Mouse (Mus musculus) neutrophil, adult 5-6 weeks (primary cell): ENCODE data around the gene Tnrc18. TPM values are rescaled to one million over a fixed set of nuclear protein-coding genes. Genes with fewer than 3 reads are reported as not detected.

Experiments used
- ATAC-seq: fragments of 151-379, 151-347 bp; 2 replicates; pipeline ENCODE4 v1.8.0; 2017; ENCODE audit warnings: mild to moderate bottlenecking, moderate TSS enrichment; ENCODE audit not compliant: insufficient number of reproducible peaks, poor library complexity, low FRiP score, severe bottlenecking; ENCODE audit errors: extremely low read depth
- total RNA-seq: library from RNA; stranded (forward); fragments of 200-1000 nt; gene quantifications from 2 replicates; pipeline ENCODE4 v1.2.3, GENCODE M21; 2017

Tnrc18 gene
- total RNA-seq, 1 experiment from 2014 or later: 57.5 TPM

DNA sequence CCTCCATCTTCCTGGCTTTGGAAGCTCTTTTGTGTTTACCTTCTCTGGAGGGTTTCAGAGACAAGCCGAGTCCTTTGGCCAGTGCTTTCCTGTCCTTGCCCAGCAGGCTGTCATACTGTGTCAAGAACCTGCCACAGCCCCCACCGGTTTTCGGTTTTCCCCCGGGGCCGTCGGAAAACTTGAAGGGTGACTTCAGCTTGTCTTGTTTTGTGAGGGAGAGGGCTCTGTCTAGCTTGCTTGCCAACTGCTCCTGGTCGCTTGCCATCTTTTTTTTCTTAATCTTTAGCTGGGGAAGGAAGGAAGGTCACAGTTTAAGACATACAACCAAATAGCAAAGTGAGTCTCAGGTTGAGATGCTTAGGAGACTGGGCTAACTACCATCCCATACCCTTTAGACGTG lies 57.7 kb downstream of the Tnrc18 start:
- ATAC-seq: no peak

DNA sequence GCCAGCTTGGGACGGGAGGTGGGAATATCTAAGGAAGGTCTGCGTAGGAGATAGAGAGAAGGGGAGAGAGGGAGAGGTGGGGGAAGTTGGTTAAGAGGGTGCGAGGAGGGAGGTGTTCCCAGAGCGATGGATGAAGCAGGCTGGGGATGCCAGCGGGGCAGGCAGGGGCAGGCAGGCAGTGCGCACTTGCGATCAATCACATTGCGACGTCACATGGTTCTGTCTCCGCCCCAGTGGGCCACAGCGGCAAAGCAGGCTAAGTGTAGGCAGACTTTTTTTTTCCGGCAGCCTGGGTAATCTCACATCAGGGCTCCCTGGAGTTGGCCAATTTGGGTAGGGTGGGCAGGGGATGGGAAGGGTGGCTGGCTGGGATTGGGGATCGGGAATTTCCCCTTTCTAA lies 65.2 kb downstream of the Tnrc18 start:
- no peak for ATAC-seq

DNA sequence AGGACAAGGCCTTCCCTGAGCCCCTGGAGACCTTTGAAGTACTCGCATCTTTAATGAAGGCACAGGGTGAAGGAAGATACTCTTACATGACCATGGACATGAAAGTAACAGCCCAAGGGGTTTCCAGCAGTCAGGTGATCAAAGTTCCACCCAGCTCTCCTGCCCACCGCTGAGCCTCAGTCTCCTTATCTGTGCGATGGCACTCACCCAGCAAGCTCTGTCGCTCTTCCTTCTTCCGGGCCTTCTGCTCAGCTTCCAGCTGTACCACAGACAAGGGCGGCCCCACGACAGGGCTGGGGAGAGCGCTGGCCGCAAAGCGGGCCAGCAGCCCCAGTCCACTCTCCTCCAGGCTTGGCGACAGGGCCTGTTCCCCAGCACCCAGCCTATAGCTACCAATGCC lies 67.3 kb downstream of the Tnrc18 start:
- no peak for ATAC-seq

DNA sequence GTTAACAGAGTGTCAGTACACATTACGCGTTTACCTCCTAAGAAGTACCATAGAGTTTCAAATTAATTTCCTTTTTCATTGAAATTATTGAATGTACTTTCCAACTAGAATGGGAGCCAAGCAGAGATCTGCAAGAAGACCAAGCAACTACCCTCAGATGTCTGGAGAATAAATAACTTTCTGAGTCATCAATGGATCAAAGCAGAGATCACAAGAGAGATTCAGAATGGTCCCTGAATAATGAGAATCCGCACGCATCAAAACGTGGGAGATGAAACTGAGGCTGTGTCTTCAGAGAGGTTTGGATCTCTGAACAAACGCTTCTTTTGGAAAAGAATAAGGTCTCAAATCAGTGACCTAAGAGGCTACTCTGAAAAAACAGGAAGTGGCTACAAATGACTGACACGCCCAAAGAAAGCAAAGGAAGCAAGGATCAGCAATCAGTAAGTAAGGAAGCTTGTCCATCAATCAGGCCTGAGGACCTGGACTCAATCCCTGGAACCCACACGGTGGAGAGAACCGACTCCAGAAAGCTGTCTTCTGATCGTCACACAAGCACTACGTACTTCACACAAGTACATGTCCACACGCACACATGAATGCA lies 70.3 kb downstream of the Tnrc18 start:
- ATAC-seq: no peak

DNA sequence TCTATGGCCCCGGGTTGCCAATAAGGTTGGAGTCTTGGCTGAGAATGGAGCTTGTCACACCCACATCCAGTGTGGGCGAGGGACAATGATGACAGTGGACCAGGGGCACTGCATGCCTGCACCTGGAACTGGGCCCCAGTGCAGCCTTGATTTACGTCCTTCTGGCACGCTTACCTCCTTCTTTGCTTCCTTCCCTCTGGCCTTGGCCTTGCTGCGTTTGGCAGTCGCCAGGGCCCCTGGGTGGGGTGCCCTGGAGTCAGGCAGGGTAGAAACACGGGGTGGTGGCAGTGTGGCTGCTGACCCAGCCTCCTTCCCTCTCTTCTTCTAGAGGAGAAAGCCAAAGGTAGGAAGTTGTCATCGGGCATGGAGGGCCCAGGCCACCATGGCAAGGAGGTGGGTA lies 77.5 kb downstream of the Tnrc18 start:
- no peak for ATAC-seq

DNA sequence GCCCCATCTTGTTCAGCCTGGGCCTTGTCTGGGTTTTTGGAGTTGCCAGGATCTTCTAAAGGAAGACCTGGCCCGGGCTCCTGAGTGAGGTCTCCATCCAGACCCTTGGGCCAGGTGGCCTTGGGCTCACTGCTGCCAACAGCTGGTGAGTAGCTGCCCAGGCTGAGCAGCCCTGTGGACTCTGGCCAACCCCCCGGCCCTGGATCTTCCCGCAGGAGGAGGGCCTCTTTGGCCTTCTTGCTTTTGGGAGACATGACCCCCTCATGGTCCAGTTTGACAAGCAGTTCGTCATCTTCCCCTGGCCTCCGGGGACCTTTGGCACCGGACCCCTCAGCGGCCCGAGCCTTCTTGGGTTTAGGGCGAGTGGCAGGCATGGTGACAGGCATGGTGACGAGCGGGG lies 85.5 kb downstream of the Tnrc18 start:
- ATAC-seq: no peak

DNA sequence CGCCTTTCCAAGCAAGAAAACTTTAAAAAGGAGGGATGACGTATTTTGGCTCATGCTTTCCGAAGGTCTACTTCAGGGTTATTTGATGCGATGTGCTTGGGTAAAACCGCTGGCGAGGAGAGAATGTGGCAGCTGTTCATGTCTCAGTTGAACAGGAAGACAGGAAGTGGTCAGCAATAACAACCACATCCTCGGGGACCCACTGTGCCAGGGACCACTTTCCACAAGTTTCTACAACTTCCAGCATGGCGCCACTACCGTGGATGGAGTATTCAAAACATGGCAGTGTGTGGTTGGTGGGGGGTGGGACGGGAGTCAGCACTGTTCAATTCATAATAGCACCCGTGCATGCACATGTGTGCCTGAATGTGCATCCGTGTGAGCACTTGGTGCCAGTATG lies 87.2 kb downstream of the Tnrc18 start:
- ATAC-seq: no peak

DNA sequence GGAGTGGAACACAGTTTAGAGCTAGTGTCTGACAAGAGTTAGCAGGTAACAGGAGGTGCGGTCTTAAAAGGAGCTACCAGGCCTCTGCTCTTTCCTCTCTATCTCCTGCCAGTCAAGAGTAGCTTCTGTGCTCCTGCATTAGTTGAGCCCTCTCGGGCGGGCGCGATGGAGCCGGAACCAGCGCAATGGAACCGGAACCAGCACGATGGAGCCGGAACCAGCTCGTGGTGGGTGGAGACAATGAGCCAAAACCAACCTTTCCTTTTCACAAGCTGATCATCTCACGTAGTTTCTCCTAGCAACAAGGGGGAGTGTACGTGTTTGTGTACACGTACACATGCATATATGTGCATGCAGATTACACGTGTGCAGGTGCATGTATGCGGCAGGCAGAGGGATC lies 89.2 kb downstream of the Tnrc18 start:
- ATAC-seq: no peak

DNA sequence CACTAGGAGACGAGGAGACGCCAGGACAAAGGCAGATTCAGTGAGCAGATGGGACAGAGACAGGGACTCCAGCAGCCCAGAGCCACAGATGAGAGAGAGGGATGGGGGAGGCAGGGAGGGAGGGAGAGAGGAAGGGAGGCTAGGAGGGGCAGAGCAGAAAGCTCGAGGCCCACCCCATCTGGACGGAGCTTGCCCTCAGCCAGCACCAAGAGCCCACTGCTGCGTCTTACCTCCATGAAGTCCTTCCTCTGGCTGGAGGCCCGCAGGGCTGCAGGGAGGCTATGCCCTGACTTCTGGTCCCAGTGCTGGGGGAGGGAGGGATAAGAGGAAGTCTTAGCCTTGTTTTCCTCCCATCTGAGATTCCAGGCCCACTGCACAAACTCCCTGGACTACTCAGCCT lies 90.7 kb downstream of the Tnrc18 start:
- no peak for ATAC-seq

DNA sequence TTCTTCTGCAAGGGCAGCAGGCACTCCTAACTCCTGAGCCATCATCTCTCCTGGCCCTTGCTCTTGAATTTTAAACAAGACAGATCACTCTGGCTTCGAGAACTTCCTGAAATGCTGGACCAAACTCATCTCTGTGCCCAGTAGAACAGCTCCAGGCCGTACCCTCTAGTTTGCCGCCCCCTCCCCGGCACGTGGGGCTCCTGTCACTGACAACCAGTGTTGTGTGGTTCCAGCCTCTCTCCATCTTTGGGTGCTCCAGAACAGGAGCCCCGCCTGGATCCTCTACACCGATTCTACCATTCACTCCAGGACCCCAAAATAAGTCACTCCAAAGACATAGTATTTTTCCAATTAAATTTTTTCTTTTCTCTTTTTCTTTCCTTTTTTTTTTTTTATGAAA lies 93.2 kb downstream of the Tnrc18 start:
- no peak for ATAC-seq

DNA sequence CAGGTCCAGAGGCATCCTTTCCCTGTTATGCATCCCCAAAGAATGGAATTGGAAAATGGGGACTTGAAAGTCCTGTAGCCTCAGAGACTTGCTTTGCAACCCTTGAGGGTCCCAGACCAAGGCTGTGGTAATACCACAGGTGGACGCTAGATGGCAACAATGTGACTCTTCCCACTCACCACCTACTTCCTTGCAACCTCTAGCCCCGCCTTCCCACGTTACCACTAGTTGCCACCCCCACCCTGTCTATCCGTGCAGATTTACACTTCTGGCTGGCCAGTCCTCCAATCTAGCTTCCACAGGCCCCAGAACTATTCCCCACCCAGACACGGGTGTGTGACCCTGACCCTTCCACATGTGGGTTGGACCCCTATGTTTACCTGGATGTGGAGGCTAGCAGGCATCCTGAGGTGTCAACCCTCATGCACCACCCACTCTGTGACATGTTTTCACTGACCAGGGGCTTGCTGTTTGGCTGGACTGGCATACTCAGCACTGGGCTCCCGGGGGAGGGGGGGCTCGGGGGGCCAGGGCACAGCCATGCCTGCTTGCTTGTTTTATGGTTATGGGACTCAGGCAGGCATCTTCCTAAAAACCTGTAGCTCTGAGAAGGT lies 93.8 kb downstream of the Tnrc18 start:
- peak; percentile 70 for ATAC-seq

DNA sequence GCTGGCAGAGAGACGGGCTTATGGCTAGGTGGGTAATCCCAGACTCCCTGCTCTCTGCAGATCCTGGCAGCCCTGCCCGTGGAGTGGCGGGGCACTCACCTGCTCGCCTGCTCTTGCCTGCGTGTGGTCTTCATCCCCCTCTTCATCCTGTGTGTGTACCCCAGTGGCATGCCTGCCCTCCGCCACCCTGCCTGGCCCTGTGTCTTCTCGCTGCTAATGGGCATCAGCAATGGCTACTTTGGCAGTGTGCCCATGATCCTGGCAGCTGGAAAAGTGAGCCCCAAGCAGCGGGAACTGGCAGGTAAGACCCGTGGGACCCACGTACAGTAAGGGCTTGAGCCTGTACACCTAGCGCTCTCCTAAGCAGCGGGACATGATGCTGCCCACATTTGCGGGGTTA lies 97.6 kb downstream of the Tnrc18 start:
- no peak for ATAC-seq

DNA sequence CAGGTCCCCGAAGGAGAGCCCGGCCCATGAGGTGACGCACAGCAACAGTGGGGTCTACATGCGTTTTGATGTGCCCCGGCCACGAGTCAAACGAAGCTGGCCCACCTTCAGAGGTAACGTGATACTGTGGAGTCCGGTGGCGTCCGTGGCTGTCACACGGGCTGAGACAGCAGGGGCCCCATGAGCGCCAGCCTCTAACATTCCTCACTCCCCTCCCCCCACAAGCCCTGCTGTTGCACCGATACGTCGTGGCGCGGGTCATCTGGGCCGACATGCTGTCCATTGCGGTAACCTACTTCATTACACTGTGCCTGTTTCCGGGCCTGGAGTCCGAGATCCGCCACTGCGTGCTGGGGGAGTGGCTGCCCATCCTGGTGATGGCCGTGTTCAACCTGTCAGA lies 99.0 kb downstream of the Tnrc18 start:
- no peak for ATAC-seq

DNA sequence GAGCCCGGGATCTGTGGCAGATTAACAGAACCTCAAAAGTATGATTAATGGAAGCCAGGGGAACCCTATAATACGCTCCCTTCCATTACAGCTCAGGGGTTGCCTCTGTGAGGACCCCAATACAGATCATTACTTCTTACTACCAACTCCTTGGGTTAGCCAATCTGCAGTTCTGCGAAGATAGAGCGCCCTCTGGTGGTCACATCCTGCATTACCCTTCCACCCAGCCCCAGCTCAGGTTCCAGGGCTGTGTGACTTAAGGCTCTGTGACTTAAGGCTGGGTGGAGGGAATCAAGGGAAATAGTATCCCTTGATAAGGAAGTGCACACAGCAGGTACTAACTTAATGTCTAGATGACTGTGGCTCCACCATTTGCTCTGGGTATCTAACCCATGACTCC lies 99.4 kb downstream of the Tnrc18 start:
- ATAC-seq: peak; percentile 24; the same call in 1 of the 2 replicates

DNA sequence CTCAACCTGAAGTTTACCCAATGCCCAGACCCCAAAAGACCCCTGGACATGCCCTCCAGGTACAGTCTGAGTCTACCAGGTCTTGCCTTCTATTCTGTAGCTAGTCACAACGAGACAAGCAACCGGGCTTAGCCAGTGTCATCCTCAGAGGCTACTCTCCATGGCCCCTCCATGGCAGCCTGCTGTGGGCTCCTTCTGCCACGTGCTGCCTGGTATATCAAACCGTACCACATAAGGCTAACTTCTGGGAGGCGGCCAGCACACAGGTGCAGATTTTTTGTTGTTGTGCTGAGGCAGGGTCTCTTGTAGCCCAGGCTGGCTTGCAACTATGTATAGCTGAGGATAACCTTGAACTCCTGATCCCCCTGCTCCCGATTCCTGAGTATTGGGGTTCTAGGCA lies 101.4 kb downstream of the Tnrc18 start:
- no peak for ATAC-seq

DNA sequence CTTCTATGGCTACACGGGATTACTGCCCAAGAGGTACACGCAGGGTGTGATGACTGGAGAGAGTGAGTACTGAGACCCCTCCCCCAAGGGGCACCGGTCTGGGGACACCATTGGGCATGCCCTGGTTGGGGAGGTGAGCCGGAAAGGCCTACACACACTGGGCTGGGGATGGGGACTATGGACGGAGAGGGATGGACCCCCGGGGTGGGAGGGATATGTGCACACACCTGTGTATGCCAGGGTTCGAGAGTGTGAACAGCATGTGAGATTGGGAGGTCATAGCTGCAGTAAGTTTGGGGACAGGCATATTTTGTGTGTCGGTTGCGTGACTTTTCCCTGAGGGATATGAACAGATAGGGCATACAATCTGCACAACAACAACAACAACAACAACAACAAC lies 102.4 kb downstream of the Tnrc18 start:
- no peak for ATAC-seq

DNA sequence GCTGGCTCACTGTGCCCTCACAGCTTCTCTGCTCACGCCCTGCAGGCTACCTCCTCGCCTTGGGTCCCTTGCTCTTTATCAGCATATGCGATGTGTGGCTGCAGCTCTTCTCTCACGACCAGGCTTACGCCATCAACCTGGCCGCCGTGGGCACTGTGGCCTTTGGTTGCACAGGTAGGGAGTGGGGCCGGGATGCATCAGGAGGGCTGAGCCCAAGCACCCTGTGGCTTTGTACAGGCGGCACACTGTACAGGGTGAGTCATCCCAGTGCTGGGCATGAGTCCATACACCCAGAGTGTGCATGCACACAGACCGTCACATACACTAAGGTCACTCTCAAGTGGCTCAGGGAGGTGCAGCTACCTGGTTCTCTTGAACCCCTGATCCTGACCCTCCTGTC lies 103.5 kb downstream of the Tnrc18 start:
- ATAC-seq: no peak

DNA sequence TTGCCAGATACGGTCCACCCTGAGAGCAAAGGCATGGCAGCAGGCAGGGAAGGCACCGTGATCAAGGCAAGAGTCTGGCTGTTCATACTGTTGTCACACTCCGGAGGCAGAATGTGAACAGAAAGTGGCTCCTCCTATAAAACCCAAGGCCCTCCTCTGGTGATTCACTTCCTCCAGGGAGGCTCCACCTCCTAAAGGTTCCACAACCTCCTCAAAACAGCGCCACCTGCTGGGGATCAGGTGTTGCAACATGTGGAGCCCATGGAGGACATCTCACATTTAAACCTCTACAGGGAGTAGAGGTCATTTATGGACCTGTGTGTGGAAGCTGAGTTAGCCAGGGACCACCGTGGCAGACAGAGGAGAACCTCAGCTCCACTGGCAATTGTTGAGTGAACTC lies 105.1 kb downstream of the Tnrc18 start:
- no peak for ATAC-seq

DNA sequence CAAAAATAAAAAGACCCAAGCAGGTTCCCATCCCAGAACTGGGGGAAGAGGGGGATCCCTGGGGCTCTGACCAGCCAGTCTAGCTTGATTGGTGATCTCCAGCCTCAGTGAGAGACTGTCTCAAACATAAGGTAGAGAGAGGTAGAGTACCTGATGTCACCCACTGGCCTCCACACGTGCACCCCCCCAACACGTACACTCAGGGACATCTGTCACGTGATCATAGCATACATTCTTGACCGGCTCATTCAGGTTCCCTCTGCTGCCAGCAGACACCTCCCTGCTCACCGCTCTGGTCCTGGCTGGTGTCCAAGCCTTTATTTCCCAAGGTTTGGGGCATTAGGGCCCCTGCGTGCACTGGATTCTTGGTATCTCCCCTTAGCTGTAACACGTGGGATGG lies 108.0 kb downstream of the Tnrc18 start:
- no peak for ATAC-seq

DNA sequence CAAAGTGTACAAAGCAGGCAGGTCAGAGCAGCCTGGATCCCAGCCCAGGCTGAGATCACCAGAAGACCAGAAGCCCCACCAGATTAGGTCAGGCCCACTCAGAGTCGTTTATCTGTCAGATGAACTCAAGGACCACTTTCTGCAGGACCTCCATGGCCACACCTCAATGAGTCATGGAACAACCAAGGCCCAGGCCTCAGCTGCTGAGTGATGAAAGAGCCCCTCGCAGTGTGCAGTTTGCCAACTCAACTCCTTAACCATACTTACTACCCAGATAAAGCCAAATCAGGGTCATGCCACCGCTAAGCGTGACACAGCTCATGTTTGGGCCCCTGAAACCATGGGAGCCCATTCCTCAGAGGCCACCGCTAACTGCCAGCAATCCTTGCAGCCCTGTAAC lies 109.8 kb downstream of the Tnrc18 start:
- no peak for ATAC-seq

DNA sequence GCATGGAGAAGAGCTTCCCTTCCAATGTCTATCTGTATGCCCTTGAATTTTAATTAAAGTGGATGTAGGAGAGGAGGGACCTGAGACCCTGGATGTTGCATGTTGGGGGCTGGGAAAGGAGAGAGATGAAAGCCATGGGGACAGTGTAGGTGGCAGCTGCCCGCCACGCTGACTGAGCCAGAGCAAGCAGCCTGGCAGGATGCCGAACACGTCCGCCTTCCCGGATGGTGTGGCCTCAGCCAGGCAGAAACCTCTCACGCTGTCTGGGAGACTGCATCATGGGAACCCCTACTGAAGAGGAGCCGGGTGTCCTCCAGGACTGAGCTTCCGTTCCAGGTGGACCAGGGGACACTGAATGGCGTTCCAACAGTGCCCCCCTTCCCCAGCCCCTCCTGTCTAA lies 113.9 kb downstream of the Tnrc18 start:
- no peak for ATAC-seq
